Mouse (Mus musculus) mesoderm, embryonic 11.5 days (tissue): ENCODE measurements around the gene Dip2c.

Experiments used
- DNase-seq: peaks from one replicate; pipeline ENCODE4 v3.0.0-alpha.2; 2012; ENCODE audit warnings: low read depth, low spot score

Dip2c gene

GRCm38 (mm10) chr13:9660711-9661110 is 384.4 kb downstream of the Dip2c start:
- peak; percentile 11 for DNase-seq

- DNase-seq: no peak
Measured at GRCm38 (mm10) chr13:9663593-9663992, 387.3 kb downstream of the Dip2c start.

- DNase-seq: no peak
Measured at GRCm38 (mm10) chr13:9667954-9668496, 391.7 kb downstream of the Dip2c start.

- DNase-seq: no peak
Measured at GRCm38 (mm10) chr13:9669246-9669645, 392.9 kb downstream of the Dip2c start.

- no peak for DNase-seq
Measured at GRCm38 (mm10) chr13:9674126-9674525, 397.8 kb downstream of the Dip2c start.

GRCm38 (mm10) chr13:9681492-9681891 is 405.2 kb downstream of the Dip2c start:
- no peak for DNase-seq

- DNase-seq: no peak
Measured at GRCm38 (mm10) chr13:9683280-9683679, 407.0 kb downstream of the Dip2c start.

GRCm38 (mm10) chr13:9684153-9684923 is 408.0 kb downstream of the Dip2c start:
- DNase-seq: no peak

GRCm38 (mm10) chr13:9686261-9686660 is 409.9 kb downstream of the Dip2c start:
- no peak for DNase-seq

GRCm38 (mm10) chr13:9686765-9687164 is 410.4 kb downstream of the Dip2c start:
- DNase-seq: no peak

GRCm38 (mm10) chr13:9689366-9689765 is 413.0 kb downstream of the Dip2c start:
- DNase-seq: no peak

GRCm38 (mm10) chr13:9692876-9693275 is 416.5 kb downstream of the Dip2c start:
- DNase-seq: no peak

- no peak for DNase-seq
Measured at GRCm38 (mm10) chr13:9694651-9695050, 418.3 kb downstream of the Dip2c start.

GRCm38 (mm10) chr13:9695403-9695802 is 419.1 kb downstream of the Dip2c start:
- DNase-seq: no peak

- DNase-seq: peak; percentile 15
Measured at GRCm38 (mm10) chr13:9695809-9696208, 419.5 kb downstream of the Dip2c start.

GRCm38 (mm10) chr13:9697340-9697739 is 421.0 kb downstream of the Dip2c start:
- no peak for DNase-seq

GRCm38 (mm10) chr13:9702615-9703235 is 426.4 kb downstream of the Dip2c start:
- no peak for DNase-seq

- DNase-seq: no peak
Measured at GRCm38 (mm10) chr13:9706720-9707119, 430.4 kb downstream of the Dip2c start.

GRCm38 (mm10) chr13:9708433-9709240 is 432.3 kb downstream of the Dip2c start:
- DNase-seq: peak; percentile 43

- no peak for DNase-seq
Measured at GRCm38 (mm10) chr13:9712409-9712808, 436.1 kb downstream of the Dip2c start.

- no peak for DNase-seq
Measured at GRCm38 (mm10) chr13:9712971-9713370, 436.6 kb downstream of the Dip2c start.
